In the genomic region with DNA sequence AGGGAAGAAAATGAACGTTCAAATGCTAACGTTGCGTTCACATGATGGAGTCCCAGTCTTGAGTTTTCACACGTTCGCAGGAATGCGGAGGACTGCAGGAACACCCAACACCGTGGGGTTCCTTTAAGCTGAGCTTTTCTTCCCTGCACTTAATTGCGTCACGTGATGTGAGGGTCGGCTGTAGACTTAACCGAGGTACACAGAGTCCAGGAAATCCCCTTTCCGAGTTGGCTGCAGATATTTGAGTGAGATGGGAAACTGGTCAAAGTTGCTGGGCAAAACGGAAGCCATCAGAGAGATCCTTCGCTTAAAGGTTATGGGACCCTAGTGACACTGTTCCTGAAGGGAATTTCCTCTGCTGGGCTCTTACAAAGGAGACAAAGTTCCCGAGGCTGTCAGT, we compare ENCODE assay signal across 8 mouse cellular contexts.
DNase-seq lines count a peak whose midpoint lies in the region; ATAC-seq and TF ChIP-seq lines count a peak whose summit lies in the region.

No protein-coding gene starts in this region.

- no peak for ATAC-seq in midbrain, postnatal 0 days (ENCODE audit: low FRiP score)
- peak; percentile 33; the same call in 1 of the 2 replicates for ATAC-seq in granulocyte monocyte progenitor cell, adult 5-6 weeks (replicated peaks; ENCODE audit: poor library complexity, severe bottlenecking)
- no peak for ATAC-seq in stomach, embryonic 16.5 days (ENCODE audit: insufficient read depth, low FRiP score)

- DNase-seq in midbrain, embryonic 10.5 days (ENCODE audit: low spot score): peak; percentile 37
- no peak for DNase-seq in midbrain, postnatal 0 days (ENCODE audit: low spot score)
- peak; percentile 36 to 66 for DNase-seq in kidney, postnatal 25 days
- DNase-seq in ovary, postnatal 10 days (ENCODE audit: low spot score): no peak
- DNase-seq in layer of hippocampus, adult 18-20 months (ENCODE audit: low spot score in 2 of 2): no peak
- DNase-seq in layer of hippocampus, postnatal 14 days (ENCODE audit: low spot score in 2 of 2): no peak

- peaks cover 45% of the 10 kb centered on the region for H3K4me1 ChIP-seq in midbrain, embryonic 10.5 days
- H3K4me1 ChIP-seq in midbrain, postnatal 0 days (ENCODE audit: insufficient read depth, low read length): no peaks in the 10 kb centered on the region
- H3K4me1 ChIP-seq in stomach, embryonic 16.5 days (ENCODE audit: control insufficient read depth, insufficient read depth, low read length): peaks cover 14% of the 10 kb centered on the region

- H3K9ac ChIP-seq in midbrain, postnatal 0 days (replicated peaks; ENCODE audit: low read length, poor library complexity, severe bottlenecking): no peak overlapping the region
- H3K9ac ChIP-seq in stomach, embryonic 16.5 days (ENCODE audit: low read length): no peak overlapping the region

- no peaks in the 10 kb centered on the region for H3K27me3 ChIP-seq in midbrain, embryonic 10.5 days (ENCODE audit: low read depth, poor library complexity, severe bottlenecking)
- no peaks in the 10 kb centered on the region for H3K27me3 ChIP-seq in midbrain, postnatal 0 days (ENCODE audit: insufficient read depth, low read length)
- H3K27me3 ChIP-seq in stomach, embryonic 16.5 days (ENCODE audit: control insufficient read depth, insufficient read depth, low read length): no peaks in the 10 kb centered on the region

- H3K36me3 ChIP-seq in midbrain, embryonic 10.5 days: no peaks in the 10 kb centered on the region
- H3K36me3 ChIP-seq in midbrain, postnatal 0 days (ENCODE audit: insufficient read depth, low read length): no peaks in the 10 kb centered on the region
- no peaks in the 10 kb centered on the region for H3K36me3 ChIP-seq in stomach, embryonic 16.5 days (ENCODE audit: control insufficient read depth, insufficient read depth, low read length)

- no peak overlapping the region for H3K4me2 ChIP-seq in midbrain, postnatal 0 days (ENCODE audit: low read depth, low read length, poor library complexity, severe bottlenecking)
- 0 out of 2 replicates have a peak overlapping the region, but pooled peaks have one; percentile 3 for H3K4me2 ChIP-seq in stomach, embryonic 16.5 days (ENCODE audit: low read depth, low read length)

- 11% methylated on average over 15 of the region's 15 CpGs for WGBS in midbrain, embryonic 10.5 days
- 18% methylated on average over 15 of the region's 15 CpGs for WGBS in midbrain, postnatal 0 days
- WGBS in stomach, embryonic 16.5 days: 14% methylated on average over 15 of the region's 15 CpGs

- TF ChIP-seq CTCF in midbrain, postnatal 0 days (IDR thresholded peaks at IDR 0.05): no peak

- no peak overlapping the region; the same call in 1 of the 2 replicates for H3K27ac ChIP-seq in midbrain, embryonic 10.5 days (replicated peaks)
- no peak overlapping the region for H3K27ac ChIP-seq in midbrain, postnatal 0 days (ENCODE audit: low read depth, low read length)
- H3K27ac ChIP-seq in stomach, embryonic 16.5 days (ENCODE audit: low read length): no peak overlapping the region

- no peaks in the 10 kb centered on the region for H3K9me3 ChIP-seq in midbrain, embryonic 10.5 days (replicated peaks)
- H3K9me3 ChIP-seq in midbrain, postnatal 0 days (ENCODE audit: low read length): no peaks in the 10 kb centered on the region
- H3K9me3 ChIP-seq in stomach, embryonic 16.5 days (replicated peaks; ENCODE audit: control insufficient read depth, low read length): no peaks in the 10 kb centered on the region

- H3K4me3 ChIP-seq in midbrain, embryonic 10.5 days: peak overlapping the region; percentile 21
- H3K4me3 ChIP-seq in midbrain, postnatal 0 days (ENCODE audit: low read depth, low read length): no peak overlapping the region
- H3K4me3 ChIP-seq in stomach, embryonic 16.5 days (replicated peaks; ENCODE audit: low read length): no peak overlapping the region

Comparison
In these comparisons a context has a peak if more than half of its experiments do, and no peak if none do; other contexts are left out.
1. DNase-seq: peak in midbrain, embryonic 10.5 days (single experiment) and kidney, postnatal 25 days (2 of 2); none in midbrain, postnatal 0 days (single experiment), ovary, postnatal 10 days (single experiment), layer of hippocampus, adult 18-20 months (0 of 2) and layer of hippocampus, postnatal 14 days (0 of 2).